Mouse (Mus musculus) small intestine, adult 2 months (tissue): ENCODE data around the gene S100a3. TPM values are rescaled to one million over a fixed set of nuclear protein-coding genes. Genes with fewer than 3 reads are reported as not detected.

Source experiments
- H3K27ac ChIP-seq: fragments of 200-500 bp; 2 replicates; pipeline ENCODE4 v1.5.1; 2012; ENCODE audit warnings: low read depth, low read length, control low read depth, inconsistent platforms; ENCODE audit not compliant: insufficient read depth
- H3K27me3 ChIP-seq: fragments of 200-500 bp; 2 replicates; pipeline ENCODE4 v1.6.1; 2012; ENCODE audit warnings: mild to moderate bottlenecking, moderate library complexity, low read length, inconsistent platforms; ENCODE audit not compliant: control insufficient read depth, insufficient read depth
- H3K36me3 ChIP-seq: fragments of 200-500 bp; 2 replicates; pipeline ENCODE4 v1.6.1; 2012; ENCODE audit warnings: mild to moderate bottlenecking, low read length, control low read depth, inconsistent platforms; ENCODE audit not compliant: control insufficient read depth, insufficient read depth
- H3K4me1 ChIP-seq: fragments of 200-500 bp; 2 replicates; pipeline ENCODE4 v1.6.1; 2012; ENCODE audit warnings: low read length, inconsistent platforms, mixed read lengths; ENCODE audit not compliant: control insufficient read depth, insufficient read depth, insufficient read length
- H3K4me3 ChIP-seq: fragments of 200-500 bp; 2 replicates; pipeline ENCODE4 v1.5.1; 2012; ENCODE audit warnings: low read depth, mild to moderate bottlenecking, control low read depth, inconsistent platforms, low read length, moderate library complexity
- CTCF ChIP-seq: fragments of 200-500 bp; IDR thresholded peaks from 2 replicates; pipeline ENCODE4 v1.5.1; 2012; ENCODE audit warnings: low read depth, mild to moderate bottlenecking, control low read depth, inconsistent platforms, low read length, moderate library complexity, mixed read lengths; ENCODE audit not compliant: insufficient replicate concordance, insufficient read length; ENCODE audit errors: extremely low read depth
- POLR2A ChIP-seq: fragments of 200-500 bp; IDR thresholded peaks from 2 replicates; pipeline ENCODE4 v1.6.1; 2012; ENCODE audit warnings: low read depth, mild to moderate bottlenecking, control low read depth, inconsistent platforms, low read length, moderate library complexity
- WGBS: fragments of 180-500 bp; shearing (Covaris S2); methylation state at CpG from one replicate; pipeline ENCODE4 v1.1.7; 2018; 5-methylcytosine and 5-hydroxymethylcytosine counted together
- polyA plus RNA-seq: library from polyadenylated mRNA; depleted of rRNA; stranded (reverse); fragments of >200 nt; gene quantifications from 2 replicates; pipeline ENCODE4 v1.2.3, GENCODE M21; 2012

Gene S100a3
- polyA plus RNA-seq, 1 experiment = not detected

DNA sequence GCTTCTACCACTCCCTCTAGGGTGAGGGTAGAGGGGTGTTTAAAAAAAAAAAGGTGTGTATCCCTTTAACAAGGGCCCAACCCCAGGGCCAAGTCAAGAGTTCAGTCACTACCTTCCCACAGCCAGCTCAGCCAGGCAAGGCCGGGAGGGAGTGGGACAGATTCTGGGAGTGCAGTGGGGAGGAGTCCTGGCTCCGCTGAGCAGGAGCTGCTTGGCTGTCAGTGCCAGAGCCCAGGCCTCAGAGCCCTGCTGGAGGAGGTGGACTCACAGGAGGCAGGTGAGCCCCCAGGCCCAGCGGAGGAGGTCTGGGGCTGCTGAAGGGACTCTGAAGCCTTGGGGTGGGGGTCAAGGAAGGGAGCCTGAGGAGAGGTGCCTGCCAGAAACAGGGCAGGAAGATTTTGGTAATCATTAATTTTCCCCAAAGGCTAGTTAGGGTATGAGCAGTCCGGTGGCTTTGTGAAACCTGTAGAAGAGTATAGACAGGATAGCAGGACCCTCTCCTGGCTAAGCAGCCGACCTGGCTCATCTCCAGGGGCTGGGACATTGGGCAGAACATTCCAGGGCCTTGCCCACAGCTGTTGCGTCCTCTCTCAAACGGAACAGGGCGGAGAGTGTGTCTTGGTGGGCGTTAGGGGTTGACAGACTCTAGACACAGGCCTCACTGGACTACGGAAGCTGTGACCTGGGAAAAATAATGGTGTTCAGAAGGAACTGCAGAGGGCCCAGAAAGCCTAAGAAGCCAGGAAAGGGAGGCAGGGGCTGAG, 23.1 kb upstream of the S100a3 start, which contains the start of gene S100a16:
Gene S100a16, plus strand, starts transcription at position 114 of the 764 bp plus-strand sequence.
- H3K4me1 ChIP-seq = peaks cover 10% of the 10 kb centered on the region

DNA sequence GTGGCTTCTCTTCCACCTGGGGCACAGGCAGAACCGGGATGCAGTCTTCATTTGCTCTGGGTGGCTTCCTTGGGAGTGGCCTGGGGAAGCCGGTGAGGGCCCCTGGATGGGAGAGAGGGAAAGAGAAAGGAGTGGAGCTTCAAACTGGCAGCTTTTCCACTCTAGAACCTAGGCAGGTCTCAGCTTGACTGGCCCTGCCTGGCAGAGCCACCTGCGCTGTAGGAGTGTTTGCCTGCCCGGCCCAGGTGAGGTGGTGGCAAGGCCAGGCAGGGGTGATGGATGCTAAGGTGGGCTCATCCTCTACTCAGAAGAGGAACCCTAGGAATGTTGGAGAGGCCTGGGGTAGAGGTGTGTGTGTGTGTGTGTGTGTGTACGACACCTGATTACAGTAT, 22.5 kb upstream of the S100a3 start:
- H3K36me3 ChIP-seq = peaks cover 6% of the 10 kb centered on the region
- peaks cover 10% of the 10 kb centered on the region for H3K4me1 ChIP-seq
- no peak for TF ChIP-seq CTCF
- TF ChIP-seq POLR2A = no peak
- peak overlapping the region; percentile 64 for H3K4me3 ChIP-seq
- H3K27me3 ChIP-seq = no peaks in the 10 kb centered on the region
- H3K27ac ChIP-seq = peak overlapping the region; percentile 61
- 30% methylated on average over 5 of the region's 5 CpGs for WGBS

More for the DNA sequence above, 23.1 kb upstream of the S100a3 start, which contains the start of gene S100a16:
- peak; percentile 65; the same call in 1 of the 2 replicates for TF ChIP-seq POLR2A
- no peak for TF ChIP-seq CTCF
- WGBS = 13% methylated on average over 10 of the region's 10 CpGs
- peak within 1 kb of the TSS; percentile 64 for H3K4me3 ChIP-seq
- H3K27ac ChIP-seq = peak within 1 kb of the TSS; percentile 61
- no peaks in the 10 kb centered on the region for H3K27me3 ChIP-seq
- peaks cover 3% of the 10 kb centered on the region; the same call in 1 of the 2 replicates for H3K36me3 ChIP-seq

DNA sequence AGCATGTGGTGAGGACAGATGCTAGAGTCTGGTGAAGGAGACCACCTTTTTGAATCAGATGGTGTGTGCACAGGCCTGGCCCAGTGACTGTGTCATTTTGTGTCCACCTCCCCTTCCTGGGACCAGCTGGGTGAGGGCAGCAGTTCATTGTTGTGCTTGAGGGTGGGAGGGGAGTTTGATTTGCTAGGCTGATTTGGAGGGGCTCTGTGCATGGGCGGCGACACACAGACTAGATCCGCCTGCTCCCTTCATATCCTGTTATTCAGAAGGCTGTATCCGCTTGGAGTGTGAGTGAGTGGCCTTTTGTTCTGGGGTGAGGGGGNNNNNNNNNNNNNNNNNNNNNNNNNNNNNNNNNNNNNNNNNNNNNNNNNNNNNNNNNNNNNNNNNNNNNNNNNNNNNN, 19.5 kb upstream of the S100a3 start:
- H3K27me3 ChIP-seq = no peaks in the 10 kb centered on the region
- 0 out of 2 replicates have a peak overlapping the region, but pooled peaks have one; percentile 15 for H3K27ac ChIP-seq
- no peak for TF ChIP-seq POLR2A
- no peak for TF ChIP-seq CTCF
- H3K4me3 ChIP-seq = peak overlapping the region; percentile 38
- peaks cover 6% of the 10 kb centered on the region for H3K36me3 ChIP-seq
- 86% methylated on average over 4 of the region's 4 CpGs for WGBS
- H3K4me1 ChIP-seq = peaks cover 10% of the 10 kb centered on the region

DNA sequence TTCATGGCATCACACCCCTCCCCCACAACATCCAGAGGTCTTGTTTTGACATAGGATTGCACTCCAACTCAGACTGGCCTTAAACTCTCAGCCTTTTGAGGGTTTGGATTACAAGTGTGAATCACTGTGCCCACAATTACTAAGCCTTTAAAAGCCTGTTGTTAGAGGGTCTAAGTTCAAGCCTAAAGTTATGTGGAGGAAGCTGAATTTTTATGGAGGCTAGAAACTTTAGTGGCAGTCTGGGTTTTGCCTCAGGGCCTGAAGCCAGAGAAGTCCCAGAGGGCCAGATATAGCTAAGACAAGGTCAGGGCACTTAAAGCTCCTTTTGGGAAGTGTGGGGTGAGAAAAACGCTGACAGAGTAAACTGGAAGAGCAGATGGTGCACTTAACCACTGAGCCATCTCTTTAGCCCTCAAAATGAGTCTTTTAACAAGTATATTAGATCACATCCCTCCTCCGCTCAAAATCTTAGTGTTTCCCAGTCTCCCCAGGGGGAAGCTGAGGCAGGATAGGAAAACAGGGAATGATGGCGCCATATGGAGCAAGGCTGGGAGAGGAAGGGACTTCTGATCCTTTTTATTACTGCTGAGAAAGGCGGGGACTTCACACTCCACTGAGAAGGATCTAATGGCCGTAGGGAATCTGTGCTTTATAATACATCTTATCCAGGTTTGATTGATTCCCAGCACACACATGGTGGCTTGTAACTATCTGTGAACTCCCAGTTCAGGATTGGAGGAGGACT, 10.5 kb upstream of the S100a3 start:
- TF ChIP-seq POLR2A = no peak
- no peak for TF ChIP-seq CTCF
- WGBS = 57% methylated on average over 5 of the region's 5 CpGs

DNA sequence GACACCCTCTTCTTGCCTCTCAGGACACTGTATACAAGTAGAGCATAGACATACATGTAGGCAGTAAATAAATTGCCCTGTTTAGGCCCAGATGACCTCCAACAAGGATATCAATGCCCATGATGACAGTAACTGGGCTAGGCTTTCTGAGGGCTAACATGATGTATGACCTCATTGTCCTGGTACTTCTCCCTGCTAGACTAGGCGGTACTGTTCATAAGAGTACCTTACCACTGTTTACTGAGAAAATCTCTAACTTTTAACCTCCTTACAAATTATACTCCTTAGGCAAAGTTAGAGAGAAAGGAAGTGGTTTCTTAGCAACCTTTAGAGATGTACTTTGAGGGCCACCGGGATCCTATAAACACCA, 10.0 kb upstream of the S100a3 start:
- no peaks in the 10 kb centered on the region for H3K27me3 ChIP-seq
- WGBS = 67% methylated on average over 2 of the region's 2 CpGs
- no peaks in the 10 kb centered on the region for H3K36me3 ChIP-seq

More for the DNA sequence above, 10.5 kb upstream of the S100a3 start:
- Histone ChIP-seq H3K4me3 (no peak overlapping the region), H3K4me1 (no peaks in the 10 kb centered on the region), H3K27me3 (no peaks in the 10 kb centered on the region), H3K27ac (no peak overlapping the region), H3K36me3 (no peaks in the 10 kb centered on the region)

DNA sequence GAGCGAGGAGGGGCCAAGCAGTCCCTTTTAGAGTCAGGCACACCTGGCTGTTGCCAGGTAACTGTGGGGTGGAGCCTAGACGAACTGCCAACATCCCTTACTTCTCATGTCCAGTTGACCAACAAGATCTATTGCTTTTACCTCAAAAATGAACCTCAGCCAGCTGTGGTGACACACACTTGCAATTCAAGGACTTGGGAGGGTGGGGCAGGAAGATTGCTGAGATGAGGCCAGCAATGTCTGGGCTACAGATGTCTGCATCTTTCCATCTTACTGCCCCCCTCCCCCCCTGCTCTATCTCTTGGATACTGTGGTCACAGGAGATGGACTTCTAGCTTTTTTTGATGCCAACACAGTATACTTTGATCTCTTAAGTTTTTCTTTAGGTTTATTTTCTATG, 8.1 kb upstream of the S100a3 start:
- 73% methylated on average over 2 of the region's 2 CpGs for WGBS
- TF ChIP-seq POLR2A = no peak
- no peak for TF ChIP-seq CTCF
- no peak overlapping the region for H3K4me3 ChIP-seq

More for the DNA sequence above, 10.0 kb upstream of the S100a3 start:
- TF ChIP-seq POLR2A (no peak), CTCF (no peak)
- H3K4me1 ChIP-seq = no peaks in the 10 kb centered on the region
- H3K4me3 ChIP-seq = no peak overlapping the region
- H3K27ac ChIP-seq = no peak overlapping the region

DNA sequence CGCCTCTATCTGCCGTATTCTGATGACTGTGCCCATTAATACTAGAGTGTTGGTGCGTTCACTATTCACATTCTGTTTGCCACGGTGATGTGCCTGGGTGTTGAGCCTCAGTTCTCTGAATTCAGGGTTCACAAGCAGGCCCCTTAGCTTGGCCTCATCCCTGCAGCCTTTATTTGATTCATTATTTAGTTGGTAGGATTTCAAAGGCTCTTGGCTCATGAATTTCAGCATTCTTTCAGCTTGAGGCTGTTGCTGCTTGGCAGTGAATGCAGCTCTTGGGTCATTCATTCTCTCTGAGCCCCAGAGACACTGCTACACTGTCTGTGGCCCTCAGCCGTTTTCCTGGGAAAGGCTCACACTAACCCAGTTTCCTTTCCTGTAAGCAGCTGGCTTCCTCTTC, 4.4 kb upstream of the S100a3 start:
- Histone ChIP-seq H3K4me3 (no peak overlapping the region), H3K36me3 (no peaks in the 10 kb centered on the region), H3K27ac (no peak overlapping the region), H3K27me3 (no peaks in the 10 kb centered on the region), H3K4me1 (no peaks in the 10 kb centered on the region)
- TF ChIP-seq CTCF (no peak), POLR2A (no peak)
- WGBS = 76% methylated on average over 5 of the region's 5 CpGs

More for the DNA sequence above, 8.1 kb upstream of the S100a3 start:
- Histone ChIP-seq H3K36me3 (no peaks in the 10 kb centered on the region), H3K27ac (no peak overlapping the region), H3K27me3 (no peaks in the 10 kb centered on the region), H3K4me1 (no peaks in the 10 kb centered on the region)
